Mouse (Mus musculus) intestine, embryonic 16.5 days (tissue): ENCODE measurements around the gene Zfp933. TPM values are rescaled to one million over a fixed set of nuclear protein-coding genes. Genes with fewer than 3 reads are reported as not detected.
"Not testable (repeated sequence)": the region's sequence is repeated elsewhere in the genome, so short reads cannot be mapped to it uniquely, and the experiment has no call there.

Experiments
- ATAC-seq: fragments of 200-750 bp; cut with Nextera tagmentation; 2 replicates; pipeline ENCODE4 v1.8.0; 2017; ENCODE audit warnings: moderate TSS enrichment, moderate library complexity
- H3K27ac ChIP-seq: fragments of 300-500 bp; sonication (generic); 2 replicates; pipeline ENCODE4 v1.5.1; 2014; ENCODE audit warnings: mild to moderate bottlenecking, low read length
- H3K27me3 ChIP-seq: fragments of 300-500 bp; sonication (generic); replicated peaks from 2 replicates; pipeline ENCODE4 v1.6.1; 2014; ENCODE audit warnings: low read length, control low read depth, mixed read lengths; ENCODE audit not compliant: control insufficient read depth, insufficient read depth
- H3K36me3 ChIP-seq: fragments of 300-500 bp; sonication (generic); 2 replicates; pipeline ENCODE4 v1.6.1; 2014; ENCODE audit warnings: low read length, control low read depth; ENCODE audit not compliant: control insufficient read depth, insufficient read depth
- H3K4me1 ChIP-seq: fragments of 300-500 bp; sonication (generic); 2 replicates; pipeline ENCODE4 v1.6.1; 2014; ENCODE audit warnings: low read length, control low read depth, mixed read lengths; ENCODE audit not compliant: control insufficient read depth, insufficient read depth
- H3K4me2 ChIP-seq: fragments of 300-500 bp; sonication (generic); 2 replicates; pipeline ENCODE4 v1.6.1; 2014; ENCODE audit warnings: low read depth, low read length, control low read depth
- H3K4me3 ChIP-seq: fragments of 300-500 bp; sonication (generic); 2 replicates; pipeline ENCODE4 v1.5.1; 2014; ENCODE audit warnings: mild to moderate bottlenecking, low read length
- H3K9ac ChIP-seq: fragments of 300-500 bp; sonication (generic); 2 replicates; pipeline ENCODE4 v1.6.1; 2014; ENCODE audit warnings: low read depth, low read length
- H3K9me3 ChIP-seq: fragments of 300-500 bp; sonication (generic); 2 replicates; pipeline ENCODE4 v1.6.1; 2016; ENCODE audit warnings: low read length, control low read depth; ENCODE audit not compliant: control insufficient read depth
- WGBS: fragments of 180-500 bp; shearing (Covaris S2); extraction: QIAGEN DNeasy Blood & Tissue Kit; methylation state at CpG from one replicate; pipeline ENCODE4 v1.1.7; 2014; 5-methylcytosine and 5-hydroxymethylcytosine counted together
- polyA plus RNA-seq: library from polyadenylated mRNA; unstranded; fragments of >200 nt; fragmentation: Nextera tagmentation; extraction: Ambion mirVana; gene quantifications from 2 replicates; pipeline ENCODE4 v1.2.1, GENCODE M21; 2015

Zfp933 gene
- polyA plus RNA-seq, 1 experiment from 2014 or later = 4.3 TPM

DNA sequence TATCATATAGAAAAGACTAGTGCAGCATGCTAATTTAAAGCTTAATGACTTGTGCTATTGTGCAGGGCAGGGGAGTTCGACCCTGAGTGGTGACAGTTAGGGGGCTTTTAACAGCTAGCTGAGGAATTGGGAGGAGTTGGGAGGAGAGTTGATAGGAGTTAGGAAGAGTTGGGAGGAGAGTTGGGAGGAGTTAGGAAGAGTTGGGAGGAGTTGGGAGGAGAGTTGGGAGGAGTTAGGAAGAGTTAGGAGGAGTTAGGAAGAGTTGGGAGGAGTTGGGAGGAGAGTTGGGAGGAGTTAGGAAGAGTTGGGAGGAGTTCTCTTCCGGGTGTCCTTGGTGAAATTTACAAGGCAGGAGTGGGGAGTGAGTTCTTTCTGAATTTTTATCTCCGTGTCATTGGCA is 18.6 kb upstream of the Zfp933 start:
- Histone ChIP-seq H3K36me3 (peaks cover 27% of the 10 kb centered on the region), H3K4me1 (peaks cover 15% of the 10 kb centered on the region)
- ATAC-seq, H3K9ac ChIP-seq, H3K4me2 ChIP-seq, H3K9me3 ChIP-seq, H3K27me3 ChIP-seq, H3K4me3 ChIP-seq, H3K27ac ChIP-seq: not testable (repeated sequence)
- 37% methylated on average over 3 of the region's 3 CpGs for WGBS

DNA sequence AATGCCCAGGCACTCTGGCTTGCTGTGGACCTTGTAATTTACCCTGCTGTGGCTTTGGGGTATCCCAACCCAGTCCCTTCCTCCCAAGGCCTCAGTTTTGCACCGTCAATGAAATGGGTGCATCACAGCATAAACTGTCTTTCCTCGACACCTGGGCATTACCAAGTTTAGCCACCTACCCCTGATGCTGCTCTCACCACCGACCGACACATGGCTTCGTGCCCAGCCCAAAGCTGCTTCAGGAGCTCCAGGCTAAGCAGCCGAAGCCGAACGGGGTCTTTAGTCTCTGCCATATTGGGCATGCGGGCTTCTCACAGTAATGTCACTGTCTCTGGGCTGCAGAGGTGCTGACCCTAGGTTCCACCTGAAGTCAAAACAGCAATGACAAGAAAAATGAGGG is 17.9 kb upstream of the Zfp933 start:
- no peaks in the 10 kb centered on the region for H3K9me3 ChIP-seq
- H3K36me3 ChIP-seq = peaks cover 30% of the 10 kb centered on the region
- H3K27me3 ChIP-seq = no peaks in the 10 kb centered on the region
- ATAC-seq = no peak
- no peak overlapping the region for H3K4me2 ChIP-seq
- H3K9ac ChIP-seq = no peak overlapping the region
- no peak overlapping the region for H3K4me3 ChIP-seq
- no peak overlapping the region for H3K27ac ChIP-seq
- 95% methylated on average over 9 of the region's 9 CpGs for WGBS
- H3K4me1 ChIP-seq = peaks cover 15% of the 10 kb centered on the region

DNA sequence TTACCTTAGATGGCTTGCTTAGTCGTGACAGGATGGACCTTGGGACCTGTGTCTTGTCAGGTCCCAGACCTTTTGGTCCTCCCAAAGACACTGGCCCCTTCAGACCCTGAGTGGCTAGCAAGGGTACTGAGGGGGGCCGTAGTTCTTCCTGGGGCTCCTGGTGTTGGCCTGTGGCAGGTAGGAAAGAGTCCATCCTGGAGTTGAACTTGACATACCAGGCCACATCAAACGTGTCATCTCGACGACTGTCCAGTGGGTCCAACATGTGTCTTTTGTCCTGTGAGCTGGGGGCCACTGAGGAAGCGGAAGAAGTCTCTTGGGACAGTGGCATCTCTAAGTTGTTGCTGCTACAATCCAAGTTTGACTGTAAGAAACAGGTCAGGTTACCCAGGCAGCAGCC is 17.5 kb upstream of the Zfp933 start:
- Histone ChIP-seq H3K36me3 (peaks cover 28% of the 10 kb centered on the region), H3K4me2 (no peak overlapping the region), H3K9ac (no peak overlapping the region), H3K27me3 (no peaks in the 10 kb centered on the region), H3K4me3 (no peak overlapping the region), H3K4me1 (peaks cover 15% of the 10 kb centered on the region), H3K9me3 (no peaks in the 10 kb centered on the region), H3K27ac (no peak overlapping the region)
- whole genome bisulfite sequencing = 95% methylated on average over 6 of the region's 6 CpGs
- ATAC-seq = no peak

DNA sequence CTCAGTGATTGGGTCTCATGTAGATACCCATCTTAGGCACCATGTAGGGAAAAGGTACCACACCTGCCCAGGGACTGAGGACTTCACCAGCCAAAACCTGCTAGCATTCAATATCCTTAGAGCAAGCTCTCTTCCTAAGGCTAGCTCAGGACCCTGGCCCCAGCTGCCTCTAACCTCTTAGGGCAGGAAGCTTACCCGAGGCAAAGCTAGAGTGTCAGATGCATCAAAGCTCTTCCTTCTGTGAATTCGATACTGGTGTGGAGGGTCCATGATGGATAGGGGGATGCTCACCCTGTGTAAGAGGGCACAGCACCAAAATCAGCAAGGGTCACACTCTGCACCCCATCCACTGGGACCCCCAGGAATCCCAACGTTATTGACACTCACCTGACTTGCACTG is 13.9 kb upstream of the Zfp933 start:
- Histone ChIP-seq H3K36me3 (peaks cover 25% of the 10 kb centered on the region), H3K27me3 (no peaks in the 10 kb centered on the region)
- WGBS = 86% methylated on average over 3 of the region's 3 CpGs

DNA sequence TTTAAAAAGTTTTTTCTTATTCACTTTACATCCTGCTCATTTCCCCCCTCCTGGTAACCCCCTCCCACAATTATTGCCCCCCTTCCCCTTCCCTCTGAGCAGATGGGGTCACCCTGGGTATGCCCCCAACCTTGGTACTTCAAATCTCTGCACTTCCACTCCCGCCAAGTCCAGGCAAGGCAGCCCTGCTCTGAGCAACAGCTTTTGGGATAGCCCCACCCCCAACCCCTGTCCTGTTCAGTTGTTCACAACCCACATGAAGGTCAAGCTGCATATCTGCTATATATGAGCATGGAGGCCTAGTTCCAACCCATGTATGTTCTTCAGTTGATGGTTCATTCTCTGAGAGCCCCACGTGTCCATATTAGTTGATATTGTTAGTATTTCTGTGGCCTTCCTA is 2.6 kb upstream of the Zfp933 start:
- WGBS = 74% methylated on average over 2 of the region's 2 CpGs
- peaks cover 4% of the 10 kb centered on the region; the same call in 1 of the 2 replicates for H3K4me1 ChIP-seq
- H3K4me3 ChIP-seq = no peak overlapping the region

More for the DNA sequence above, 13.9 kb upstream of the Zfp933 start:
- Histone ChIP-seq H3K4me1 (no peaks in the 10 kb centered on the region), H3K4me2 (no peak overlapping the region), H3K4me3 (no peak overlapping the region), H3K9ac (no peak overlapping the region), H3K9me3 (no peaks in the 10 kb centered on the region), H3K27ac (no peak overlapping the region)
- no peak for ATAC-seq

DNA sequence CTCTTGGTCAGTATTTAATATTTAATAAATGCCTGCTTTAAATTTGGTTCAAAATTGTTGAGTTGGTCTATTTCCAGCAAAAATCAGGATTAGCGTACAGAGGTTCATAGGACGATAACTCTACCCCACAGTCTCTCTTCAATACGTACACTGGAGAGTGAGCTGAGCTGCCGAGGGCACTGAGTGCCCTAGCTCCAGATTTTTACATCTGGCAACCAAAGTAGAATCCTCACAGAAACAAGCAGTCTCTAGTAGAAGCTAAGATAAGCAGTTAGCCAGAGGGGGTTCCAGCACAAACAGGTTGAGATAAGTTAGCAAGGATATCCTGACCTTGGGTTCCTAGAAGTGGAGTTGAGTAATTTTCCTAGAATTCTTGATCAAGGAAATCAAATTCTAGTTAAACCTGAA is 422 bp upstream of the Zfp933 start:
- WGBS = 2% methylated on average over 4 of the region's 4 CpGs
- H3K27ac ChIP-seq = no peak overlapping the region

More for the DNA sequence above, 2.6 kb upstream of the Zfp933 start:
- no peaks in the 10 kb centered on the region for H3K27me3 ChIP-seq
- H3K27ac ChIP-seq = no peak overlapping the region
- no peak overlapping the region for H3K4me2 ChIP-seq
- no peaks in the 10 kb centered on the region for H3K36me3 ChIP-seq
- no peak for ATAC-seq
- peaks cover 3% of the 10 kb centered on the region; the same call in 1 of the 2 replicates for H3K9me3 ChIP-seq
- H3K9ac ChIP-seq = no peak overlapping the region

DNA sequence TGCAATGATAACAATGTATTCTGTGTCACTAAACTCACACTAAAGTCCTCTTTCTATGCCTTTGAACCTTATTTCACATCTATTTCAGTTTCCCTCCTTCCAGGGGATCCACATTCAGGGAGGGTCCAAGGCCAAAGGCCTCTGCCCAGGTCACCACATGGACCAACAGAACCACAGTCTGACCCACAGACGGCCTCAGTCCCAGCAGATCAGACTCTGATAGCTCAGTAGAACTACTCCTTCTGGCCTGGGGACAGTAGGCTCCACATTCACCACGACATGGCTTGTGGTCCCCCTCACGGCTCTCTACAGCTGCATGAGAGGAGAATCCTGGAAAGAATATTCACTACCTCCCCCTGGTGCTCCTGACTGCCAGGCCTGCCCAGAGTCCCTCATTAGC is 5.3 kb downstream of the Zfp933 start:
- no peak overlapping the region for H3K4me2 ChIP-seq
- no peak overlapping the region for H3K27ac ChIP-seq
- peaks cover 18% of the 10 kb centered on the region for H3K9me3 ChIP-seq
- no peak overlapping the region for H3K4me3 ChIP-seq
- ATAC-seq = no peak
- H3K4me1 ChIP-seq = peaks cover 4% of the 10 kb centered on the region; the same call in 1 of the 2 replicates
- H3K36me3 ChIP-seq = peaks cover 13% of the 10 kb centered on the region; the same call in 1 of the 2 replicates
- WGBS = 95% methylated on average over 3 of the region's 3 CpGs
- H3K9ac ChIP-seq = no peak overlapping the region
- H3K27me3 ChIP-seq = no peaks in the 10 kb centered on the region

More for the DNA sequence above, 422 bp upstream of the Zfp933 start:
- peak; percentile 78 for ATAC-seq
- Histone ChIP-seq H3K9me3 (peaks cover 3% of the 10 kb centered on the region; the same call in 1 of the 2 replicates), H3K36me3 (0 out of 2 replicates have a peak, but pooled peaks cover 3% of the 10 kb centered on the region), H3K4me2 (peak overlapping the region; percentile 56), H3K4me3 (peak overlapping the region; percentile 87), H3K4me1 (peaks cover 4% of the 10 kb centered on the region; the same call in 1 of the 2 replicates), H3K9ac (peak overlapping the region; percentile 59), H3K27me3 (no peaks in the 10 kb centered on the region)

DNA sequence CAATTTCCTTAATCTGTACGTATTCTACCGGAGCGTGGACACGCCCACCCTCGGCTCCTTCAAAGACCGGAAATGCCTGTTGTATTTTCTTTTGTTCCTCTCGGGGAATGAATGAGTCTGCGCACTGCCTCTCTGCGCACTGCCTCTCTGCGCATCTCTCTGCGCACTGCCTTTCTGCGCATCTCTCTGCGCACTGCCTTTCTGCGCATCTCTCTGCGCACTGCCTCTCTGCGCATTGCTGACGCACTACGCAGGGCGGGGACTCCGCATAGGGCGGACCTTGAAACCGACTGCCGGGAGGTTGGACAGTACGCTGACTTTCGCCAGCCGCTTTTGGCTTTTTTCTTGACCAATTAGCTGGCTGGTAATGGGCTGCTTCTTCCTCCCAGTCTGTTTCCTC is 8.9 kb downstream of the Zfp933 start:
- ATAC-seq, H3K4me3 ChIP-seq, H3K4me2 ChIP-seq, H3K4me1 ChIP-seq, H3K27me3 ChIP-seq, H3K9ac ChIP-seq, H3K27ac ChIP-seq: not testable (repeated sequence)
- WGBS = 95% methylated on average over 8 of the region's 26 CpGs
- H3K9me3 ChIP-seq = peaks cover 16% of the 10 kb centered on the region
- H3K36me3 ChIP-seq = peaks cover 13% of the 10 kb centered on the region; the same call in 1 of the 2 replicates

DNA sequence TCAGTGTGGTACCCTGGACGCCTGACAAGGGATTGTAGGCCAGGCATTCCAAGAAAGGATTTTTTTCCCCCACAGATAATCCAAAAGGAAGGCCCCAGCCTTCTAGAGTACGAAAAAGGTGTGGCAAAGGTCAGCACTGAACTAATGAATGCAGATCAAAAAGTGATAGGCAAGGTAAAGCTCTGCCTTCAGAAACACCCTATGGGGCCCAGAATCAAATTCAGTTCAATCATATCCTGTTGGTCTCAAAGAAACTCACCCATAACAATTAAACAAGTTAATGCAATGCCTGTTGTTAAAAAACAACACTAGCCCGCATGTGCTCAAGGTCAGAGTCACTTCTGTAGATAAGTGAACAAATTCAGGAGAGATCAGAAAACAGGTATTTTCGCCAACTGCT is 23.8 kb downstream of the Zfp933 start:
- H3K4me1 ChIP-seq = no peaks in the 10 kb centered on the region
- no peak overlapping the region for H3K27ac ChIP-seq
- H3K4me3 ChIP-seq = no peak overlapping the region
- H3K4me2 ChIP-seq = no peak overlapping the region
- WGBS = 94% methylated on average over 4 of the region's 4 CpGs
- peaks cover 21% of the 10 kb centered on the region for H3K36me3 ChIP-seq
- H3K9me3 ChIP-seq = peaks cover 18% of the 10 kb centered on the region
- H3K27me3 ChIP-seq = no peaks in the 10 kb centered on the region
- H3K9ac ChIP-seq = no peak overlapping the region
- ATAC-seq = no peak

DNA sequence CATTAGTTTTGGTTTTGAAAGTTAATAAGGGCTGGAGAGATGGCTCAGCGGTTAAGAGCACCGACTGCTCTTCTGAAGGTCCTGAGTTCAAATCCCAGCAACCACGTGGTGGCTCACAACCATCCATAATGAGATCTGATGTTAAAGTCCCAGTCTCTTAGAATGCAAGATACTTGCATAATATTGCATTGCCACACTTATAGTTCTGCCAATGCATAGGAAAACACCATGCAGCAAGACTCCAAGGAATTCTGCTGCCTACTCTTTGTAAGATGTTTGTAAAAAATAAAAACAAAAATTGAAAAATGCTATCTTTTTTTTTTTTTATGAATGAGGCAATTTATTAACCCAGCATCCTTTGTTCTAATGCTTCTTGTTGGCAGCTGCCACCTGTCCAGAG is 26.8 kb downstream of the Zfp933 start:
- Histone ChIP-seq H3K36me3 (peaks cover 17% of the 10 kb centered on the region), H3K9me3 (peaks cover 23% of the 10 kb centered on the region; the same call in 1 of the 2 replicates)
- not testable (repeated sequence) for ATAC-seq, H3K4me2 ChIP-seq, H3K9ac ChIP-seq, H3K4me1 ChIP-seq, H3K27ac ChIP-seq, H3K27me3 ChIP-seq, H3K4me3 ChIP-seq
- 88% methylated on average over 3 of the region's 3 CpGs for WGBS
